Mouse (Mus musculus) spleen, adult 2 months (tissue): ENCODE measurements around the gene S100a4. TPM values are rescaled to one million over a fixed set of nuclear protein-coding genes. Genes with fewer than 3 reads are reported as not detected.
A peak's percentile ranks its signal among the peaks of the same experiment; 100 is the strongest.

ENCODE experiments used
- DNase-seq, 2 experiments: peaks; one replicate each; pipeline versions ENCODE4 v3.0.0 to v3.0.0-alpha.2; 2012 to 2021; ENCODE audit warnings: low spot score in 2 of 2, low read depth in 1 of 2
- H3K27ac ChIP-seq: fragments of 200-500 bp; 2 replicates; pipeline ENCODE4 v1.5.1; 2012; ENCODE audit warnings: low read length, inconsistent platforms; ENCODE audit not compliant: insufficient read depth
- H3K27me3 ChIP-seq: fragments of 200-500 bp; 2 replicates; pipeline ENCODE4 v1.6.1; 2012; ENCODE audit warnings: mild to moderate bottlenecking, moderate library complexity, low read length, inconsistent platforms; ENCODE audit not compliant: control insufficient read depth, insufficient read depth
- H3K36me3 ChIP-seq: fragments of 200-500 bp; 2 replicates; pipeline ENCODE4 v1.6.1; 2012; ENCODE audit warnings: mild to moderate bottlenecking, low read length, inconsistent platforms; ENCODE audit not compliant: control insufficient read depth, insufficient read depth
- H3K4me1 ChIP-seq: fragments of 200-500 bp; 2 replicates; pipeline ENCODE4 v1.6.1; 2011; ENCODE audit warnings: inconsistent platforms; ENCODE audit not compliant: control insufficient read depth, insufficient read depth, insufficient read length
- H3K4me3 ChIP-seq: fragments of 200-500 bp; 2 replicates; pipeline ENCODE4 v1.5.1; 2011; ENCODE audit warnings: mild to moderate bottlenecking, inconsistent platforms; ENCODE audit not compliant: insufficient read depth, insufficient read length; ENCODE audit errors: extremely low read depth
- CTCF ChIP-seq: fragments of 200-500 bp; IDR thresholded peaks from 2 replicates; pipeline ENCODE4 v1.5.1; 2011; ENCODE audit warnings: mild to moderate bottlenecking, inconsistent platforms; ENCODE audit not compliant: insufficient read depth, insufficient read length, insufficient replicate concordance; ENCODE audit errors: extremely low read depth
- POLR2A ChIP-seq: fragments of 200-500 bp; IDR thresholded peaks from 2 replicates; pipeline ENCODE4 v1.6.1; 2011; ENCODE audit warnings: low read depth, low read length, inconsistent platforms
- WGBS: fragments of 180-500 bp; shearing (Covaris S2); methylation state at CpG from one replicate; pipeline ENCODE4 v1.1.7; 2018; 5-methylcytosine and 5-hydroxymethylcytosine counted together
- polyA plus RNA-seq: library from polyadenylated mRNA; depleted of rRNA; stranded (reverse); fragments of >200 nt; gene quantifications from 2 replicates; pipeline ENCODE4 v1.2.3, GENCODE M21; 2012

Gene S100a4
- polyA plus RNA-seq, 1 experiment, result 43.5 TPM

- H3K4me3 ChIP-seq, result no peak overlapping the region
- H3K27me3 ChIP-seq, result no peaks in the 10 kb centered on the region
- no peaks in the 10 kb centered on the region for H3K36me3 ChIP-seq
- H3K4me1 ChIP-seq, result peaks cover 11% of the 10 kb centered on the region; the same call in 1 of the 2 replicates
- no peak for DNase-seq
- TF ChIP-seq POLR2A (no peak), CTCF (no peak)
- WGBS, result 23% methylated on average over 3 of the region's 3 CpGs
- H3K27ac ChIP-seq, result no peak overlapping the region
Observed at GRCm38 (mm10) chr3:90605049-90605448, 1.5 kb downstream of the S100a4 start.

GRCm38 (mm10) chr3:90605736-90606135, 2.2 kb downstream of the S100a4 start:
- H3K27ac ChIP-seq, result no peak overlapping the region
- no peaks in the 10 kb centered on the region for H3K27me3 ChIP-seq
- 75% methylated on average over 2 of the region's 2 CpGs for WGBS
- no peak for TF ChIP-seq CTCF
- TF ChIP-seq POLR2A, result no peak
- H3K4me3 ChIP-seq, result no peak overlapping the region
- H3K36me3 ChIP-seq, result no peaks in the 10 kb centered on the region
- no peak for DNase-seq
- peaks cover 11% of the 10 kb centered on the region; the same call in 1 of the 2 replicates for H3K4me1 ChIP-seq

- WGBS, result 90% methylated on average over 6 of the region's 6 CpGs
Observed at GRCm38 (mm10) chr3:90606185-90606584, 2.6 kb downstream of the S100a4 start.

GRCm38 (mm10) chr3:90607361-90607760, 3.8 kb downstream of the S100a4 start:
- Histone ChIP-seq H3K36me3 (no peaks in the 10 kb centered on the region), H3K4me1 (peaks cover 17% of the 10 kb centered on the region; the same call in 1 of the 2 replicates), H3K27me3 (no peaks in the 10 kb centered on the region), H3K4me3 (no peak overlapping the region), H3K27ac (no peak overlapping the region)
- WGBS, result 94% methylated on average over 3 of the region's 3 CpGs
- no peak for TF ChIP-seq CTCF
- TF ChIP-seq POLR2A, result no peak
- no peak for DNase-seq

More at GRCm38 (mm10) chr3:90606185-90606584, 2.6 kb downstream of the S100a4 start:
- TF ChIP-seq POLR2A (no peak), CTCF (no peak)
- no peaks in the 10 kb centered on the region for H3K27me3 ChIP-seq
- no peak overlapping the region for H3K27ac ChIP-seq
- peaks cover 11% of the 10 kb centered on the region; the same call in 1 of the 2 replicates for H3K4me1 ChIP-seq
- no peak for DNase-seq
- no peak overlapping the region for H3K4me3 ChIP-seq
- no peaks in the 10 kb centered on the region for H3K36me3 ChIP-seq

GRCm38 (mm10) chr3:90608223-90608622, 4.7 kb downstream of the S100a4 start, which contains the start of gene S100a5:
Gene S100a5, plus strand, starts transcription at chr3:90608523.
- Histone ChIP-seq H3K4me3 (no peak within 1 kb of the TSS), H3K36me3 (no peaks in the 10 kb centered on the region), H3K27ac (0 out of 2 replicates have a peak within 1 kb of the TSS, but pooled peaks have one; percentile 5), H3K27me3 (no peaks in the 10 kb centered on the region), H3K4me1 (peaks cover 18% of the 10 kb centered on the region; the same call in 1 of the 2 replicates)
- DNase-seq, result no peak
- 67% methylated on average over 3 of the region's 3 CpGs for WGBS
- TF ChIP-seq CTCF (no peak), POLR2A (no peak)

- H3K4me3 ChIP-seq, result no peak overlapping the region
- no peak for DNase-seq
- TF ChIP-seq POLR2A (no peak), CTCF (no peak)
- H3K36me3 ChIP-seq, result no peaks in the 10 kb centered on the region
- 0 out of 2 replicates have a peak overlapping the region, but pooled peaks have one; percentile 5 for H3K27ac ChIP-seq
- no peaks in the 10 kb centered on the region for H3K27me3 ChIP-seq
- peaks cover 21% of the 10 kb centered on the region; the same call in 1 of the 2 replicates for H3K4me1 ChIP-seq
Observed at GRCm38 (mm10) chr3:90609102-90609501, 5.5 kb downstream of the S100a4 start.

- H3K4me3 ChIP-seq, result no peak overlapping the region
- H3K4me1 ChIP-seq, result peaks cover 27% of the 10 kb centered on the region; the same call in 1 of the 2 replicates
- DNase-seq, result no peak
- H3K27ac ChIP-seq, result peak overlapping the region; percentile 55
- H3K27me3 ChIP-seq, result no peaks in the 10 kb centered on the region
- WGBS, result 95% methylated on average over 3 of the region's 3 CpGs
- no peak for TF ChIP-seq CTCF
- TF ChIP-seq POLR2A, result no peak
- H3K36me3 ChIP-seq, result no peaks in the 10 kb centered on the region
Observed at GRCm38 (mm10) chr3:90611494-90611893, 7.9 kb downstream of the S100a4 start.
